Mouse (Mus musculus): ENCODE results near the gene Piwil4. TPM values are rescaled to one million over a fixed set of nuclear protein-coding genes. Genes with fewer than 3 reads are reported as not detected.
"Not testable (repeated sequence)": the region's sequence is repeated elsewhere in the genome, so short reads cannot be mapped to it uniquely, and the experiment has no call there.

Gene Piwil4
- total RNA-seq, 2 experiments from 2014 or later = 0.14 TPM; not detected in 1

GRCm38 (mm10) chr9:14673109-14673508 lies 67.4 kb downstream of the Piwil4 start:
- DNase-seq (ENCODE audit: low spot score in 2 of 2) = no peak

- not testable (repeated sequence) for DNase-seq (ENCODE audit: low spot score in 2 of 2)
Observed at GRCm38 (mm10) chr9:14671965-14672364, 68.6 kb downstream of the Piwil4 start.

GRCm38 (mm10) chr9:14668382-14668781 lies 72.2 kb downstream of the Piwil4 start:
- no peak for DNase-seq (ENCODE audit: low spot score in 2 of 2)

GRCm38 (mm10) chr9:14666071-14666470 lies 74.5 kb downstream of the Piwil4 start:
- DNase-seq (ENCODE audit: low spot score in 2 of 2) = no peak

- DNase-seq (ENCODE audit: low spot score in 2 of 2) = no peak
Observed at GRCm38 (mm10) chr9:14663591-14663990, 76.9 kb downstream of the Piwil4 start.

GRCm38 (mm10) chr9:14662876-14663275 lies 77.7 kb downstream of the Piwil4 start:
- DNase-seq (ENCODE audit: low spot score in 2 of 2) = no peak

GRCm38 (mm10) chr9:14662138-14662537 lies 78.4 kb downstream of the Piwil4 start:
- DNase-seq (ENCODE audit: low spot score in 2 of 2) = no peak

- DNase-seq (ENCODE audit: low spot score in 2 of 2) = no peak
Observed at GRCm38 (mm10) chr9:14657926-14658325, 82.6 kb downstream of the Piwil4 start.

GRCm38 (mm10) chr9:14654010-14654409 lies 86.5 kb downstream of the Piwil4 start:
- no peak for DNase-seq (ENCODE audit: low spot score in 2 of 2)

- no peak for DNase-seq (ENCODE audit: low spot score in 2 of 2)
Observed at GRCm38 (mm10) chr9:14652761-14653160, 87.8 kb downstream of the Piwil4 start.

- no peak for DNase-seq (ENCODE audit: low spot score in 2 of 2)
Observed at GRCm38 (mm10) chr9:14647849-14648248, 92.7 kb downstream of the Piwil4 start.

- DNase-seq (ENCODE audit: low spot score in 2 of 2) = no peak
Observed at GRCm38 (mm10) chr9:14646641-14647040, 93.9 kb downstream of the Piwil4 start.

Other genes starting within 250 kb of the Piwil4 start
- gene Kdm4d, start 240.3 kb downstream of the Piwil4 start, total RNA-seq (2021) = 1 to 10 TPM; 1.3 to 1.6 TPM
- 10 to 100 TPM; 72.4 to 89.5 TPM for gene Cwc15, start 240.1 kb downstream of the Piwil4 start, total RNA-seq (2021)
- 10 to 100 TPM; 19.1 to 25.1 TPM for gene Amotl1, start 95.7 kb downstream of the Piwil4 start, total RNA-seq (2021)
- gene Fut4, start 11.7 kb upstream of the Piwil4 start, total RNA-seq (2021) = under 1 TPM; 0.12 to 0.23 TPM
- 1 to 10 TPM in 1 of 2 experiments, not detected in 1; 1.2 TPM for gene 1700012B09Rik, start 30.3 kb upstream of the Piwil4 start, total RNA-seq (2021)
- 10 to 100 TPM in 1 of 2 experiments, 1 to 10 TPM in 1; 8.8 to 13.4 TPM for gene Mre11a, start 43.9 kb upstream of the Piwil4 start, total RNA-seq (2021)
- 10 to 100 TPM; 17.3 to 18.0 TPM for gene Ankrd49, start 44.1 kb upstream of the Piwil4 start, total RNA-seq (2021)
- 10 to 100 TPM; 12.1 to 13.3 TPM for gene Gpr83, start 119.5 kb upstream of the Piwil4 start, total RNA-seq (2021)
- not detected for gene Izumo1r, start 163.2 kb upstream of the Piwil4 start, total RNA-seq (2021)